Mouse (Mus musculus) CH12.LX (cell line): ENCODE measurements around the gene Olfr201. TPM values are rescaled to one million over a fixed set of nuclear protein-coding genes. Genes with fewer than 3 reads are reported as not detected.
A peak's percentile ranks its signal among the peaks of the same experiment; 100 is the strongest.
"Not testable (repeated sequence)": the region's sequence is repeated elsewhere in the genome, so short reads cannot be mapped to it uniquely, and the experiment has no call there.

Experiments
- DNase-seq: peaks from one replicate; pipeline ENCODE4 v3.0.0-alpha.2; 2013; ENCODE audit errors: extremely low read depth
- H3K27ac ChIP-seq: 2 replicates; pipeline ENCODE4 v1.5.1; 2012; ENCODE audit warnings: low read depth, mild to moderate bottlenecking, control low read depth, moderate library complexity; ENCODE audit not compliant: insufficient read depth
- H3K27me3 ChIP-seq: replicated peaks from 2 replicates; pipeline ENCODE3; 2012; ENCODE audit warnings: inconsistent platforms
- H3K36me3 ChIP-seq, 2 experiments: replicated peaks in 1 of 2; 2 replicates each; pipeline versions ENCODE3 to v1.6.1; 2012; ENCODE audit warnings: inconsistent platforms in 1 of 2, low read length in 1 of 2, mild to moderate bottlenecking in 1 of 2, mixed read lengths in 1 of 2, moderate library complexity in 1 of 2; ENCODE audit not compliant: control insufficient read depth in 1 of 2, insufficient read depth in 1 of 2
- H3K4me1 ChIP-seq, 2 experiments: 2 replicates each; pipeline ENCODE4 v1.6.1; 2012; ENCODE audit warnings: inconsistent platforms in 1 of 2, moderate library complexity in 1 of 2; ENCODE audit not compliant: insufficient read depth in 2 of 2, control insufficient read depth in 1 of 2
- H3K4me2 ChIP-seq: 2 replicates; pipeline ENCODE4 v1.6.1; 2012; ENCODE audit warnings: low read depth, mild to moderate bottlenecking, control low read depth; ENCODE audit not compliant: poor library complexity, insufficient read depth, severe bottlenecking
- H3K4me3 ChIP-seq, 3 experiments: fragments of 150-350 bp in 1 of 3; sonication (generic) in 1 of 3; replicated peaks in 1 of 3; 2 replicates each; pipeline versions ENCODE3 to v1.5.1; 2011 to 2012; ENCODE audit warnings: low read depth in 2 of 3, low read length in 2 of 3, mild to moderate bottlenecking in 2 of 3, moderate library complexity in 2 of 3, control low read depth in 1 of 3, improper control_type of control experiment in 1 of 3, inconsistent platforms in 1 of 3, mixed read lengths in 1 of 3; ENCODE audit not compliant: poor library complexity in 1 of 3
- H3K79me2 ChIP-seq: replicated peaks from 2 replicates; pipeline ENCODE4 v1.6.1; 2012; ENCODE audit warnings: mild to moderate bottlenecking, moderate library complexity; ENCODE audit not compliant: control insufficient read depth, poor library complexity, insufficient read depth, severe bottlenecking; ENCODE audit errors: extremely low read depth
- H3K9ac ChIP-seq: 2 replicates; pipeline ENCODE4 v1.6.1; 2012; ENCODE audit warnings: low read depth, mild to moderate bottlenecking, control low read depth, moderate library complexity; ENCODE audit not compliant: insufficient read depth
- H3K9me3 ChIP-seq: replicated peaks from 2 replicates; pipeline ENCODE3; 2012; ENCODE audit warnings: low read length, inconsistent platforms, mixed read lengths
- ELF1 ChIP-seq: IDR thresholded peaks from 2 replicates; pipeline ENCODE4 v1.6.1; 2014; ENCODE audit warnings: low read depth, mild to moderate bottlenecking, inconsistent platforms, low read length, improper control_type of control experiment
- EP300 ChIP-seq: IDR thresholded peaks from 2 replicates; pipeline ENCODE4 v1.6.1; 2011; ENCODE audit warnings: low read length, improper control_type of control experiment
- ETS1 ChIP-seq: conservative IDR thresholded peaks from 2 replicates; pipeline ENCODE4 v1.6.1; 2012; ENCODE audit warnings: low read depth, mild to moderate bottlenecking, inconsistent platforms, low read length, improper control_type of control experiment, moderate library complexity
- HCFC1 ChIP-seq: IDR thresholded peaks from 2 replicates; pipeline ENCODE4 v1.6.1; 2012; ENCODE audit warnings: low read depth, mild to moderate bottlenecking, inconsistent platforms, low read length, improper control_type of control experiment
- IRF4 ChIP-seq: IDR thresholded peaks from 2 replicates; pipeline ENCODE4 v1.6.1; 2014; ENCODE audit warnings: low read depth, mild to moderate bottlenecking, inconsistent platforms, low read length, improper control_type of control experiment
- JUN ChIP-seq: IDR thresholded peaks from 2 replicates; pipeline ENCODE4 v1.6.1; 2011; ENCODE audit warnings: low read depth, mild to moderate bottlenecking, low read length, improper control_type of control experiment, moderate library complexity; ENCODE audit not compliant: insufficient read depth
- KAT2A ChIP-seq: IDR thresholded peaks from 2 replicates; pipeline ENCODE4 v1.6.1; 2012; ENCODE audit warnings: low read length, improper control_type of control experiment, inconsistent platforms; ENCODE audit not compliant: insufficient replicate concordance
- MAZ ChIP-seq: IDR thresholded peaks from 2 replicates; pipeline ENCODE4 v1.6.1; 2012; ENCODE audit warnings: low read depth, mild to moderate bottlenecking, inconsistent platforms, low read length, improper control_type of control experiment, moderate library complexity
- MXI1 ChIP-seq: IDR thresholded peaks from 2 replicates; pipeline ENCODE4 v1.6.1; 2011; ENCODE audit warnings: mild to moderate bottlenecking, low read depth, low read length, improper control_type of control experiment
- NRF1 ChIP-seq: IDR thresholded peaks from 2 replicates; pipeline ENCODE4 v1.6.1; 2014; ENCODE audit warnings: low read depth, mild to moderate bottlenecking, inconsistent platforms, low read length, improper control_type of control experiment, moderate library complexity
- POLR2AphosphoS2 ChIP-seq: IDR thresholded peaks from 2 replicates; pipeline ENCODE4 v1.6.1; 2011; ENCODE audit warnings: low read depth, low read length, improper control_type of control experiment
- SIN3A ChIP-seq: IDR thresholded peaks from 2 replicates; pipeline ENCODE4 v1.6.1; 2012; ENCODE audit warnings: low read length, improper control_type of control experiment, inconsistent platforms
- SMC3 ChIP-seq: IDR thresholded peaks from 2 replicates; pipeline ENCODE4 v1.6.1; 2011; ENCODE audit warnings: low read depth, low read length, improper control_type of control experiment
- UBTF ChIP-seq: IDR thresholded peaks from 2 replicates; pipeline ENCODE4 v1.6.1; 2012; ENCODE audit warnings: low read depth, mild to moderate bottlenecking, inconsistent platforms, low read length, improper control_type of control experiment, moderate library complexity
- USF2 ChIP-seq: conservative IDR thresholded peaks from 2 replicates; pipeline ENCODE4 v1.6.1; 2011; ENCODE audit warnings: low read depth, low read length, improper control_type of control experiment
- ZKSCAN1 ChIP-seq: IDR thresholded peaks from 2 replicates; pipeline ENCODE4 v1.6.1; 2012; ENCODE audit warnings: low read depth, inconsistent platforms, low read length, improper control_type of control experiment, borderline replicate concordance
- dilution Hi-C: fragments of 300-500 bp; cut with MboI; formaldehyde crosslinking; loops from 2 replicates; pipeline ENCODE4 v1.14.3; 2020; ENCODE audit warnings: low sequenced_read_pairs; ENCODE audit not compliant: extremely low pct_unique_long_range_greater_than_20kb, extremely low pct_ligation_motif_present
- in situ Hi-C: fragments of 300-500 bp; cut with MboI; formaldehyde crosslinking; loops from 3 replicates; pipeline ENCODE4 v1.14.3; 2019; ENCODE audit warnings: low sequenced_read_pairs, low pct_ligation_motif_present, low pct_unique_long_range_greater_than_20kb, mixed read lengths
- polyA plus RNA-seq: library from polyadenylated mRNA; unstranded; fragments of >175 nt; gene quantifications from 2 replicates; pipeline ENCODE4 v1.2.1, GENCODE M21; 2012; ENCODE audit warnings: low read depth; ENCODE audit not compliant: insufficient read length
- total RNA-seq, 2 experiments: library from RNA; depleted of rRNA; stranded (reverse); fragments of 300-350 nt in 1 of 2; fragments of >200 nt in 1 of 2; gene quantifications; 2 replicates each; pipeline ENCODE4 v1.2.3; 2012 to 2014

Gene Olfr201
- total and polyA plus RNA-seq, 3 experiments: not detected

- Histone ChIP-seq H3K27me3 (no peaks in the 10 kb centered on the region), H3K4me1 (no peaks in the 10 kb centered on the region), H3K4me2 (no peak overlapping the region), H3K79me2 (no peaks in the 10 kb centered on the region), H3K27ac (no peak overlapping the region), H3K36me3 (no peaks in the 10 kb centered on the region), H3K9ac (no peak overlapping the region), H3K4me3 (no peak overlapping the region), H3K9me3 (no peaks in the 10 kb centered on the region)
- dilution Hi-C loops: no loop called here
- TF ChIP-seq EP300: no peak
- TF ChIP-seq HCFC1: no peak
- TF ChIP-seq UBTF: no peak
- TF ChIP-seq ZKSCAN1: no peak
- TF ChIP-seq ETS1: no peak
- no peak for TF ChIP-seq POLR2AphosphoS2
- TF ChIP-seq KAT2A: no peak
- no peak for TF ChIP-seq NRF1
- TF ChIP-seq SMC3: no peak
- TF ChIP-seq USF2: no peak
- DNase-seq: no peak
- in situ Hi-C loops: no loop called here
These were observed 8.1 kb upstream of the Olfr201 start for GRCm38 (mm10) chr16:59280542-59280941.

- in situ Hi-C loops, H3K4me1 ChIP-seq, H3K27ac ChIP-seq, H3K4me3 ChIP-seq, H3K36me3 ChIP-seq, H3K9me3 ChIP-seq, dilution Hi-C loops, H3K9ac ChIP-seq, DNase-seq, H3K27me3 ChIP-seq, H3K79me2 ChIP-seq: not testable (repeated sequence)
- H3K4me2 ChIP-seq: 0 out of 2 replicates have a peak overlapping the region, but pooled peaks have one; percentile 29
These were observed 3.3 kb downstream of the Olfr201 start for GRCm38 (mm10) chr16:59269097-59269496.

DNA sequence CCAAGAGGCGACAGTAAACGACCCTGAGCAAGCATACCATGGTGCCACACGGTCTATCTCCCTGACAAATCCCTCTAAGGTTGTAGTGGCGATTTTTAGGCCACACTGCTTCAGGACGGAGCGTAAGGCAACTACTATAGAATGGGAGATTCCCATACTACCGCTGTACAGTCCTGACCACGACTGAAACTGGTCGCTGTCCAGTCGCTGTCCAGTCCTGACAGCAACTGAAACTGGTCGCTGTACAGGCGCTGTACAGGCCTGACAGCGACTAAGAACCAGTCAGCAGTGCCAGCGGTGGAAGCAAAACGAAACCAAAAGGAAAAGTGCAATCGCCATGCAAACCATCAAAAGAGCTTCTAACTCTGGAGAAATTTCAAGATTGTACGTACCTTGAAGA is 22.7 kb downstream of the Olfr201 start:
- H3K79me2 ChIP-seq: no peaks in the 10 kb centered on the region
- no peak overlapping the region for H3K27ac ChIP-seq
- dilution Hi-C loops (no loop called here), in situ Hi-C loops (no loop called here)
- peak overlapping the region in 1 of 3 experiments; percentile 50 for H3K4me3 ChIP-seq
- DNase-seq: no peak
- H3K9me3 ChIP-seq: no peaks in the 10 kb centered on the region
- H3K27me3 ChIP-seq: no peaks in the 10 kb centered on the region
- peak overlapping the region; percentile 39 for H3K4me2 ChIP-seq
- no peak overlapping the region for H3K9ac ChIP-seq
- peaks cover 0 to 3% of the 10 kb centered on the region in 2 experiments; a peak in 1 of 4 replicates for H3K4me1 ChIP-seq
- no peaks in the 10 kb centered on the region for H3K36me3 ChIP-seq
- TF ChIP-seq MAZ: no peak
- no peak for TF ChIP-seq JUN
- no peak for TF ChIP-seq EP300
- peak; percentile 91 for TF ChIP-seq MXI1
- TF ChIP-seq ELF1: no peak
- TF ChIP-seq SIN3A: peak; percentile 95
- 0 out of 2 replicates have a peak, but pooled peaks have one; percentile 39 for TF ChIP-seq IRF4

DNA sequence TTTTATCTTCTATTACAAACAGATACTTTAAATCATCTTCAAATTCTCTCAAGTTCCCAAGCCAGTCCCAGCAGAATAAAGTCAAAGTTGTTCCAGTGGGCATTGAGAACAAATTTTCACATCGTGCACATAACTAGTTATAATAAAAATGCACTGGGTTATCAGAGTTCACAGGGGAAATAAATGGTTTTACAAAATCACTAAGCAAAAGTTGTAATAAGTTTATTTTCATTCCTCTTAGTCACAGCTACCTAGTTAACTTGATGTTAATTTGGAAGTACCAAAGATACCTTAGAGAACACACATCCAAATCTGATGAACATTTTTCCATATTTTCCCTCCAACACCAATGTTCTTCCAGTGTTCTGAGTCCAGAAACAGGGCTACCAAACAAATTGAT is 52.8 kb downstream of the Olfr201 start, which contains the start of gene Olfr199:
Gene Olfr199 (minus strand): TSS at position 101 of the 400 bp plus-strand sequence.
- H3K27me3 ChIP-seq, DNase-seq, in situ Hi-C loops, H3K79me2 ChIP-seq, H3K36me3 ChIP-seq, H3K9me3 ChIP-seq, H3K4me1 ChIP-seq, H3K4me3 ChIP-seq, dilution Hi-C loops, H3K27ac ChIP-seq, H3K9ac ChIP-seq, H3K4me2 ChIP-seq: not testable (repeated sequence)
